Mouse (Mus musculus) layer of hippocampus, adult 11-12 months (tissue): ENCODE data around the gene Zdhhc4.
A peak's percentile ranks its signal among the peaks of the same experiment; 100 is the strongest.

Source experiments
- DNase-seq: peaks from one replicate; pipeline ENCODE4 v3.0.0; 2022; ENCODE audit warnings: low spot score

The Zdhhc4 gene

DNA sequence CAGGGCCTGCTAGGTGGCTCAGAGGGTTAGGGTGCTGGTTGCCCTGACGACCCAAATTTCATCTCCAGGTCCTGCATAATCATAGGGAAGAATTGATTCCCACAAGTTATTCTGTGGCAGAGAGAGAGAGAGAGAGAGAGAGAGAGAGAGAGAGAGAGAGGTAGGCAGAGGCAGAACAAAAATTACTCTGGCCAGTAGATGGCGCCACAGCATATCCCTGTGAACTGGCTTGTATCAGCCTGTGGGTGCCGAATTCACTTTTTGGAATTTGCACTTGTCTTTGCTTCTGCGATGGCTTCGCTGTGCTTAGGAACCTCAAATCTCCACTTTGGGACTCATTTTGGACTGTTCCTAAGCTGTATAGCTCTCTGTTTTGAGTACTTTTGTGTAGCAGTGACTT is 4.8 kb upstream of the Zdhhc4 start:
- DNase-seq, result peak; percentile 91

DNA sequence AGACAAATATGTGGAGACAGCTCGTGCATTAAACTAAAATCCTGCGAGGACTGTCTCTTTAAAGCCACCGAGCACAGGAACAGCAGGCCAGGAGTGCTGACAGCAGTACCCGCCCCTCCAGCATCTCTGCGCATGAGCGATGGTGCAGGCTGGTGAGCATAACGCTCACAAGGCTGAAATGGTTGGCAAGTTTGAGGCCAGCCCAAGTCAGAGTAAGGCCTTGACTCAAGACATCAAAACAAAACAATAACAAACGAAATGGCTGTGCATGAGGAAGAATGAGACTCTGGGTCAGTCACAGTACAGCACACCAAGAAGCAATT is 11.8 kb downstream of the Zdhhc4 start:
- DNase-seq, result no peak

DNA sequence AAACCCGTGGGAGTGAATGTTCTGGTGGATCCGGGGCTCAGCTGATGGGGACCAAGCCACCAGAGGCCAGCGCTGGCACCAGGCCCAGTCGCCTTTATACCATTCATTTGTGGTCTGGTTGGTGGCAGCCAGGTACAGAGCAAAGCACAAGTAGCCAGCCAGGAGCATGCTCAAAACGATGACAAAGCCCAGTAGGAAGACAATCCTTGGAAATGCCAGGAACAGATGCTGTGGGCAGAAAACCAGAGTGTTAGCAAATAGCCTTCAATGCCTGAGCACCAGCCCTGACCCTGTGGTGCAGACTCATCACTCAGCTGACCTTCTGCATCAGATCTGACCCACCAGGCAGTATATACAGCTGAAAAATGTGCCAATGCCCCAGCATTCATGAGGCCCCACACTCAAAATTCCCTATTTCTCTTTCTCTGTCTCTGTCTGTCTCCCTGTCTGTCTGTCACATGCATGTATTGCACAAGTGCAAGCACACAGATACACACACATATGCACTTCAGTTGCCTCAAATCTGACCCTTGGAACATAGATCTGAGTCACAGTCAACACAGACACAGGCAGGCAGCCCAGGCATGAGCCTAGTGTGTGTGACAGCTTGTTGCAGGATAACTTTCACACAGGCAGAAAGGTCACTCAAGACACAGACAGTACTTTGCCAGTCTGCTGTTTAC is 12.3 kb downstream of the Zdhhc4 start:
- DNase-seq, result no peak

DNA sequence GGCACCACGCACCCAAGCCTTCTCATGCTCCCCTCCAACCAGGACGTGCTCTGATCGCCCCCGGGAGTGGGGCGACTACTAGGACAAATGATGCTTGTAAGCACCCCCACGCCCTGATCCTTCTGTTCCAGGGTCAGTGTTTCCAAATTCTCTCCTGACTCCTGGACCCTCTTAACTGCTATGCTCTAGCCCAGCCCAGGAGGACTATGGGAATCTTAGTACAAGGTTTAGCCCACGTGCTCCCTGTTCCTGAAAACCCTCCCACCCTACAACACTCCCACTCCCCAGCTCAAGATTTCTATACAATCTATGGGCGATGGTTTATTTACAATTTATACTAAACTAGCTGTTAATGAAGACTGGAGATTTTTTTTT is 13.6 kb downstream of the Zdhhc4 start:
- DNase-seq, result no peak

DNA sequence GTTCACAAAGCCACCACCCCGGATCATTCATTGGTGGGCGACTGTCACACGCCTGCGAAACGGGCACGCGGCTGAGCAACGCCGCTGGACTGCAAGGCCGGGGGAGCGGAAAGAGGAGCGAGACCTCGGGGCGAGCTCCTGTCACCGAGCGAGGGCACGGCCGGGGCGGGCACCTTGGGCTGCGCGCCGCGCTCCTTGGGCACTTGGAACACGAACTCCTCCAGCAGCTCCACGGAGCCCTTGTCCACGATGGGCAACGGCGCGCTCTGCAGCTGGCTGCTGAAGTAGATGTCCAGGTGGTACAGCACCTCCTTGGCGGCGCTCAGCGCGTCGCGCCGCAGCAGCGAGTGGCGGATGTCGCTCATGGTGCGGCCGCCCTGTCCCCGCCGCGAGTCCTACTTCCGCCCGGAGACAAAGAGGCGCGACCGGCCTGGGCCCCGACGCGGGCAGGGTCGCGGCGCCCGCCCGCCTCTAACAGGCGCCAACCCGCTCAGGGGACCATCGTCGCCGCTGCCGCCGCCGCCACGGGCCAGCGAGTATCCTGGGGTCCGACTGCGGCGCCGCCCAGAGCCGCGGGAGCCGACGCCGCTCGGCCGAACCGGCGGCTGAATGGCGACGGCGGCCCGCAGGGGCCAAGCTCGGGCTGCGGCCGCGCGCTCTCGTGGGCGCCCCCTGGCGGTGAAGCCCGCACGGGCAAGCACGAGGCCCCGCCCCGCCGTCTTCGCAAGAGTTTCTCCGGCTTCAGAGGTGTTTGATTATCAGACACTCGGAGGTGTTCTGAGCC is 14.1 kb downstream of the Zdhhc4 start, which contains the start of gene E130309D02Rik:
E130309D02Rik (minus strand) TSS at position 631 of the 784 bp plus-strand sequence.
- DNase-seq, result peak; percentile 83

DNA sequence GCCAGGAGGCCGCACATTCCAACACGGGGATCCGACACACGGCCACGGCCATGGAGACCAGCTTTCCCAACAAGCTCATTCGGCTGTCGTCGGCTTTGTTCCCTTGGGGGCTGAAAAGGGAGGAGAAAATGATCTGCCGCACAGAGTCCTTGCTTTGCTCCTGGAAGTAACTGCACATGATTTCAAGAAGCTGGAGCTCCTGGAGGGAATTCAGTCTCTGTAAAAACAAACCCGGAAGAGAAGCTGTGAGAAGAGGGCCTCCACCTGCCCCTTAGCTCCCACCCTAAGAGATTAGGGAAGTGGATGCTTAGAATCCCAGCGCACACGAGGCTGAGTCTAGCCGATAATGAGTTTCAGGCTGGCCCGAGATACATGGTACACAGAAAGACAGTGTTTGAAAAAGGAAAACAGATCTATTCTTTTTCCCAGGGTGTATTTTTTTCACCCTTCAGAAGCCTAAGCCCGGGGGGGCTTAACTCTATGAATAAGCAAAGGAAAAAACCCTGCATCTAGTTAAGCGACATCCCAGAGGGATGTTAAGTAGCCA is 14.8 kb downstream of the Zdhhc4 start:
- no peak for DNase-seq

DNA sequence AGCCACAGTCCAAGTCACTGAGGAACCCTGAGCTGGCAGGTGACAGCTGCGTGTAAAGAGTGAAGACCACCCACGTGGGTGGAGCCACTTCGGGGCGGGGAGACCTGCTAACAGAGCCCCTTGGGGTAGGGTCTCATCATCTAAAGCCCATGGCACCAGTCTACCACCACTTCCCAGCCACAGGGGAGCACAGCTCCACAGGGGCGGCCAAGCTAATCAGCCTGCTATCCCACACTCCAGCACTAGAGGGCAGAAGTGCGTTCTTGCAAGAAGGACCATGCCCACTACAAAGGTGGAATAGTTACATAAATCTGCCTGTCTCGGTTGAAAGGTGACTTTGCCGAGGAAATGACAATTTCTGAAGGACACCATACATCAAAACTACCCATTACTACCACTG is 17.2 kb downstream of the Zdhhc4 start:
- peak; percentile 83 for DNase-seq

DNA sequence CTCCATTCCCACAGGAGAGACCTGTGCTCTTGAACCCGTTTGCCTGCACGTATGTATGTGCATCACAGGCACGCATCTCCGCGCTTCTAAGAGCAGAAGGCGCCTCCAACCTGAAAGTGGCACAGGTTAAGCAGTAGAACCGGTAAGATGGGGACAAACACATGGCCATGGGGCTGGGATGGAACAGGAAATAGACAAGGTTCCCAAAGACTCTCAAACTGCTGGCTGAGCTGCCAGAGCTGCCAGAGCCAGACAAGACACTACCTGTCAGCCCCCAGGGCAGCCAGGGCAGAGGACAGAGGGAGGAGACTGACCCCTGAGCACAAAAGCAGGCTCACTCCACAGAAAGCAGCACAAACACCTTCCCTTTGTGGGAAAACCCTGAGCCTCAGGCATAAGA is 19.1 kb downstream of the Zdhhc4 start:
- no peak for DNase-seq

DNA sequence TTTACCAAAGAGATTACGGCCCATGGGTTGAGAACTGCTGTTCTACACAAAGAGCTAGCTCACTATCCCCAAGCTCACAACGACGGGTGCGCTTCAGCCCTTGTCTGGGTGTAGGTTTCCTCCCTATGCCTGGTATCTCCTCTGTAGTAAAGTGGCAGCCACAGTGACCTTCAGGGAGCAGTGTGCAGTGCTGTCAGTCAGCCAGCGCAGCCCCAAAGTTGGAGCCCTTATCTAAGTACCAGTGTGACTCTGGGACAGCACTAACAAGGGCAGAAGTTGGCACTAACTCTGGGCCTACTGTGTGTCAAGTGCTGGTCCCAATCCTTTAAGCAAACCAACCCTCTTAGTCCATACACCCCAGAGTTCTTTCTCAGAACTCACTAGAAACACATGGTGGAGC is 20.2 kb downstream of the Zdhhc4 start:
- no peak for DNase-seq

DNA sequence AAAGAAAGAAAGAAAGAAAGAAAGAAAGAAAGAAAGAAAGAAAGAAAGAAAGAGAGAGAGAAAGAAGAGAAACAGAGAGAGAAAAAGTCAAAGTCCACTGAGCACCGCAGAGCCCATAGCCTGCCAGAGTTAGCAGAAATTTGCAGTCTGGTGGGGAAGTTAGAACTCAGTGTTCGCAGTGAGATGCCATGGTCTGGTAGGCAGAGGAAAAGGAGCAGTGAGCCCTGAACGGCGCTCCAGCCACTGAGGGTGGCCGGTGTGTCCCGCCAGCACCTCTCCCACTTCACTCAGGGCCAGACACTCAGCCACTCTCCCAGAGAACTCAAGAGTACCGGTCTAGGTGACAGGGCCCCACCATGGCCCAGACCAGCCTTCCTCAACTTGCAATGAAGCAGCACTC is 24.8 kb downstream of the Zdhhc4 start:
- DNase-seq, result no peak

DNA sequence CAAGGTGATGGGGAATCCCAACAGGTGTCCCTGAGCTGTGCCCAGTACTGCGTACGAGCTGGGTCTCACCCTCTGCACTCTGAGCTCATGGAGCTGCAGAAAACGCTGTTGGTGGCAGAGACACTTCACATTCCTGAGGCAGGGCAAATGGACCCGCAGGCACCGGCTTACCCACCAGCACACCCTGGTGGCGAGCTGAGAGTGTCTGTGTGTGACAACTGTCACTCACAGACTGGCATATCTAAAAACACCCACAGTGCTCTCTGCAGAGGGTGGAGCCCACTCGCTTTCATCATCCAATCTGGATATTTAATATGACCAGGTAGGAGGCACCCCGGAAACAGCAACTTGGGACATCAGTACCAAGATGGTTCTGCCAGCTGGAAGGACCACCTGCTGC is 27.8 kb downstream of the Zdhhc4 start:
- no peak for DNase-seq

DNA sequence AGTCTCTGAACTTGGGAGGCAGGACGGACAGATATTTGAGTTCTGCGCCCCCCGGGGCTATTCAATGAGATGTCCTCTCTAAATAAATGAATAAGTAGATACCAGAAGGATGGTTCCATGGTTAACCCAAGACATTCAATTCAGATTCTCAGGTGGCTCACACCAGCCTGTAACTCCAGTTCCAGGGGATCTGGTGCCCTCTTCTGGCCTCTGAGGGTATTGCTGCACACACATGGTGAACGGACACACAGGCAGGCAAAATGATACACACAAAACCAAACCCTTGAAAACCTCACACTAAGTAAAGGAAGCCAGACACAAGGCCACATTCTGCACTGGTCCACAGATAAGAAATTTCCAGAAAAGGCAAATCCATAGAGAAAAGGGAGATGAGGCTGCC is 29.4 kb downstream of the Zdhhc4 start:
- DNase-seq, result peak; percentile 63

DNA sequence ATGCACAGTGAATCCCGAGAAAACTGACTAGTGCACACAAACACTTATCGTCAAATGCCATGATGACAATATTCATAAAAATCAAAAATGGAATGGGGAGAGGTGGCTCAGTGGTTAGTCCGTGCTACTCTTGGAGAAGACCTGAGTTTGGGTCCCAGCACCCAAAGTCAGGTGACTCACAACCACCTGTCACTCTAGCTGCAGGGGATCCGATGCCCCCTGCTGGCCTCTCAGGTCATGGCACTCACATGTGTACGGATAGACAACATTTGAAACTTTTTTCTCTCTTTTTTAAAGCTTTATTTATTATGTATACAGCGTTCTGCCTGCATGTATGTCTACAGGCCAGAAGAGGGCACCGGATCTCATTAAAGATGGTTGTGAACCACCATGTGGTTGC is 30.7 kb downstream of the Zdhhc4 start:
- no peak for DNase-seq

DNA sequence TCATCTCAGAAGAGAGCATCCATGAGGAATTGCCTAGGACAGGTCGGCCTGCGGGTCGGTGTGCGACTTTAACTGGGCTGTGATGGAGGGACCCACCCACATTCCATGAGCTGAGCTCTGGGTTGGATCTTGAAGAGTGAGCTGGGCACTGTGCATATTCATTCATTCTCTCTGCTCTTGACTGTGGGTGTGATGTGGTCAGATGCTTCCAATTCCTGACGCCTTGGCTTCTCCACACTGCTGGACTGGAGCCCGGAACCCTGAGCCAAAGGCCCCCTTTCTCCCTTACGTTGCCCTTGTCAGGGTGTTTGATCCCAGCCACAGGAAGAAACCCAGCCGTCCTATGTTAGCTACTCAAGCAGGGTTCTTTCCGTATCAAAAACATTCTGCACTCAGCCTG is 31.1 kb downstream of the Zdhhc4 start:
- DNase-seq, result no peak

DNA sequence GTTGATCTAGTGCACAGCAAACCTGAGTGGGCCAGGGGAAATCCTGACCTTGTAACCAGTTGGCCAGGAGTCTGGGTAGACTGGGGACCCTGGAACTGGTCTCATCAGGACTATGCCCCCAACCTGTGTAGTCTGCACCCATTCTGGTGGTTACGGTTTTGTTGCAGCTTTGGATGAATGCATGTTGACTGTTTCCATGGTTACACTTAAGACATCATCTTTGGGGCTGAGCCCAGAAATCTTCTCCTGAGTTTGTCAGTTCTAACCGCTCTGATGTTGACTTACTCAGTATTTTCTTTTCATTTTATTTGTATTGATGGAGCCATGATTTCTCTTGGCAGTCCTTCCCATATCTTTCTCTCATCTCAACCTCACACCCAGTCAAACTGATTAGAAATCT is 33.7 kb downstream of the Zdhhc4 start:
- DNase-seq, result no peak

DNA sequence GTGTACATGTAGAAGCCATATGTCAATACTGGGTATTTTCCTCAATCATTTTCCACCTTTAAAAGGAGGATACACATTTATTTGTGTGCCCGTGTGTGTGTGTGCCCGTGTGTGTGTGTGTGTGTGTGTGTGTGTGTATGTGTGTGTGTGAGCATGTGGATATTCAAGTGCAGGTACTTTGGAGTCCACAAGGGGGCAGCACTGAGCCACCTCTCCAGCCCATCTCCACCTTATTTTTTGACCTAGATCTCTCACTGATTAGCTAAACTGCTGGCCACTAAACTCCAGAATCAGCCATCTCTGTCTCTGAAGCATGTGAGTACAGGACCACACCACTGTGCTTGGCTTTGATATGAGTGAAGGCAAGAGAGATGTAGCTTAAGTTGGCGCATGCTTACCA is 34.2 kb downstream of the Zdhhc4 start:
- DNase-seq, result no peak

DNA sequence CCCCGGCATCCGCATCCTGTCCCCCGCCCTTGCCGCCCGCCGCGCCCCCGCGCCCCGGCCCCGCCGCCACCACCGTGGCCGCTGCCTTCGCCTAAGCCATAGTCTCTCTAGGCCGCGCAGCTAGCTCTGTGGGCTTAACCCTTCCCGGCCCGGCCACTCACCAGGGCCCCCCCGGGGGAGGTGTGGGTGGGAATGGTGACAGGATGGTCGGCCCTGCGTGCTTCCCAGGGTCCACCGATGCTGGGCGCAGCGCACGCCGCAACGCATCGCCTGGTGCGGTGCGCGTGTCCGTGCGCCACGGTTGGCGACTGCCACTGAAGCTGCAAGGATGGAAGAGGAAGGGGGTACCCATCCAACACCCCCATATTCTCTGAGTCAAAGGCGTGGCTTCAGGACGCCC is 35.7 kb downstream of the Zdhhc4 start, which contains the start of gene Zfp853:
Zfp853 (minus strand) TSS at position 220 of the 400 bp plus-strand sequence.
- no peak for DNase-seq

DNA sequence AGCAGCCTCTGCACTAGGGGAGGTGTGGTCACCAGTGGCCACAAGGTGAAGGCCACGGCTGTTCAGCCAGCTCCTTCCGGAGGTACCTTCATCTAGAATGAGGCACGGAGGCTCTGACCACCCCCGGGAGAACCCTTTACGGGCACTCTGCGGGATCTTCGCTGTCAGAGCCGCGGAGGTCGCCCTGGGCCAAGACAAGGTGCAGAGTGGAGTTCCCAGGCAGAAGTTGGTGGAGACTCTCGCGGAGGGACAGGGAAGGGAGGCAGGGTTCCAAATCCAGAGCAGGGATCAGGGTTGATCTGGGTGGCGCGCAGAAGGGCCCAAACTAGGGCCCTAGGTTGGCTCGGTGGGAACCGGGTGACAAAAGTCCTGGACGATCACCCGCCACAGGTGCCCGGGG is 36.2 kb downstream of the Zdhhc4 start:
- DNase-seq, result no peak

DNA sequence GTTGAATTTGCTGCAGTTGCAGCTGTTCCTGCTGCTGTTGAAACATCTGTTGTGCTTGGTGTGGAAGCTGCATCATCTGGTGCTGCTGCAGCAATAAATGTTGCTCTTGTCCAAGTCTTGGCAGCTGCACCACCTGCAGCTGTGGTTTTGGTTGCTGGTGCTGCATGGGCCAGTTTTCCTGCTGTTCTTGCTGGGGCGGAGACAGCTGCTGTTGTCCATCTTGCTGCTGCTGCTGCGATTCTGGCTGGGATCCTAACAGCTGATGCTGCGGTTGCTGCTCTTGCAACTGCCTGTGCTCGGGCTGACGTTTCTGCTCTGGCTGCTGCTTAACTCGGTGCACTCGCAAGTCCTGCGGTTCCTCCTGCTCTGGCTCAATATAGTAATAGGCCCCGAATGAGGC is 39.8 kb downstream of the Zdhhc4 start:
- no peak for DNase-seq

DNA sequence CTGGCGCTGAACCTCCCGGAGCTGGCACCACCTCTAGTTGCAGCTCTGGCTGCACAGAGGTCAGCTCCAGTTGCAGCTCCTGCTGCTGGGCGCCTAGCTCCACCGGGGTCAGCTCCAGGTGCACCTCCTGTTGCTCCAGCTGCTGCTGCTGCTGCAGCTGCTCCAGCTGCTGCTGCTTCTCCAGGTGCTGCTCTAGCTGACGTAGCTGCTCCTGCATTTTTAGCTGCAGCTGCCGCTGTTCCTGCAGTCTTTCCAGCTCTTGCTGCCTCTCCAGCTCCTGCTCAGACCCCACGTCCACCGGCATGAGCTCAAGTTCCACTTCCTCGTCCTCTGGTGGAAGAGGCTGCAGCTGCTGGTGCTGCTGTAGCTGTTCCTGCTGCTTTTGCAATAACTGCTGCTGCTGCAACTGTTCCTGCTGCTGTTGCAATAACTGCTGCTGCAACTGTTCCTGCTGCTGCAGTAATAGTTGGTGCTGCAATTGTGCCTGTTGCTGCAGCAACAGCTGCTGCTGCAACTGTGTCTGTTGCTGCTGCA is 40.6 kb downstream of the Zdhhc4 start:
- DNase-seq, result no peak

DNA sequence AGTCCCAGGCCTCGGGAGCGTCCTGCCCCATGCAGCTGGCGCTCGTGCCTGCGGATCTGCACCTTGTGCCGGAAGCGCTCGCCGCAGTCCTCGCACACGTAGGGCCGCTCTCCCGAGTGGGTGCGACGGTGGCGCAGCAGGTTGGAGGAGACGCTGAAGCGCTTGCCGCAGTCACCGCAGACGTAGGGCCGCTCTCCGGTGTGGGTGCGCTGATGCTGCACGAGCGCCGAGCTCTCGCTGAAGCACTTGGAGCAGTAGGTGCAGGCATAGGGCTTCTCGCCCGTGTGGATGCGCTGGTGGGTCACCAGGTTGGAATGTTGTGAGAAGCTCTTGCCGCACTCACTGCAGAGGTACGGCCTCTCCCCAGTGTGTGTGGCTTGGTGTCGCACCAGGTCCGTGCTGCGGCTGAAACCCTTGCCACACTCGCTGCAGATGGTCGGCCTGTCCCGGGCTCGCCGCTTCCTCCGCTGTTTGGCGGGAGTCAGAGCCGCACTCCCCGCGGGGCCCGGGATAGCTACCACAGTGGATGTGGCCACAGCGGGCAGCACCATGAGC is 41.2 kb downstream of the Zdhhc4 start:
- no peak for DNase-seq

DNA sequence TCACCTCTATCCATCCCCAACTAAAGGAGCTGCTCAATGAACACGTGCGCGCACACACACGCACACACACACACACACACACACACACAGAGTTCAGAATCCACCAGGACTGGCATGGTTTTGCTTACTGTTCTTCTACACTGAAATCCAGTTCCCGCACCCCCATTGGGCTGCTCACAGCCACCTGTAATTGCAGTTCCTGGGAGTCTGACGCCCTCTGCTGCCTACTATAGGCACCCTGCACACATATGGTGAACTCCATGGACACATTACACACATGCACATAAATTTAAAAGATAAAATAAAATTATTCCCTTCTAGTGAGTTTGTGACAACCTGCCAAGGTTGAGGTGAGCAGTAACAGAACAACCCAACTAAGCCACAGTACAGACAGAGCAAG is 44.3 kb downstream of the Zdhhc4 start:
- no peak for DNase-seq

DNA sequence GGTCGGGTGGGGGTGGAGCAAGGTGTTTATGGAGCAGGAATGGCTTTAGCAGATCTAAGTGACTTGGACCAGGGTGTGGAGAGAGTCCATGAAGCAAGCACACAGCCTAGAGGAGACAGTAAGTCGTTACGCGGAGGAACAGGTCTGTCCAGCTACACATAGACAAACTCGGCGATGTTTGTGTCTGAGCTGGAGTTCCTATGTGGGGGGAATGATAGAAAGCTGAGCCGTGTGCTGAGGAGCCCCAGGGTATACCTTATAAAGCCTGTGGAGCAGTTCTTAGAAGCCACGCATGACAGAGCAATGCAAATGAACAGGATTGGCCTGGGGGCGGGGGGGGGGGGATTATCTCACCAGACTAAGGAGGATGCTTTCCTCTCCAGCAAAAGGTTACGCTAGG is 49.8 kb downstream of the Zdhhc4 start:
- DNase-seq, result no peak
